Mouse (Mus musculus) thymus, adult 2 months (tissue): Measurements from ENCODE around the gene Tmbim6.

Experiments used
- CTCF ChIP-seq: fragments of 200-500 bp; IDR thresholded peaks from 2 replicates; pipeline ENCODE4 v1.5.1; 2012; ENCODE audit warnings: mild to moderate bottlenecking, control low read depth, low read length, moderate library complexity, borderline replicate concordance; ENCODE audit not compliant: control insufficient read depth, poor library complexity, insufficient read depth; ENCODE audit errors: extremely low read depth
- POLR2A ChIP-seq: fragments of 200-500 bp; IDR thresholded peaks from 2 replicates; pipeline ENCODE4 v1.6.1; 2012; ENCODE audit warnings: mild to moderate bottlenecking, low read length, control low read depth, moderate library complexity; ENCODE audit not compliant: control insufficient read depth, poor library complexity, insufficient read depth; ENCODE audit errors: extremely low read depth

GRCm38 (mm10) chr15:99421152-99421551 is 28.5 kb downstream of the Tmbim6 start:
- TF ChIP-seq CTCF, result no peak
- TF ChIP-seq POLR2A, result no peak
